In the genomic region with DNA sequence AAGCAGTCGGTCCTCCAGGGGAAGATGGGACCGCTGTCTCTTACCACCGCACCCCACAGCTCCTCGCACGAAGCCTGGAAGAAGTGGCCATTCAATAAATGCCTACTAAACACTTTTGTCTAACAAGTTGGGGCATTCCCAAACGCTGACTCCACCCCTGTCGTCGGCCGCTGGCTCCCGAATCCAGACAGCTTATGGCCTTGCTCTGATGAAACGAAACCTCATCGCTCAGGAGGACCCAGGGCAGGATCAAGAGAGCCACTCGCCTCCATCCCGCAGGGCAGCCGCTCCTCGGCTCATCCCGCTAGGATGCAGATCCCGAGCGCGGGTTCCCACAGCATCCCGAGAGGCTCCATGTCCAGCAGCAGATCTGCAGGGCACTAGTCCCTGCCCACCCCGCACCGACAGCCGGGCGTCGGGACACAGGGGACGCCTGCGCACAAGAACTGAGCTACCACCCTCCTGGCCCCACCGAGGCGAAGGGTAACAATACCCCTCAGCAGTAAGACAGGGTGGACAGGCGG, we compare ENCODE assay signal across 8 mouse cellular contexts. TPM values are rescaled to one million over a fixed set of nuclear protein-coding genes. Genes with fewer than 3 reads are reported as not detected.
DNase-seq lines count a peak whose midpoint lies in the region; ATAC-seq and TF ChIP-seq lines count a peak whose summit lies in the region.

No protein-coding gene starts in this region.

- ATAC-seq in erythroblast, adult 5-6 weeks (replicated peaks; ENCODE audit: low FRiP score, poor library complexity, severe bottlenecking), result peak; percentile 41
- peak; percentile 1; the same call in 1 of the 2 replicates for ATAC-seq in liver, embryonic 11.5 days (replicated peaks; ENCODE audit: low FRiP score)

- no peaks in the 10 kb centered on the region for H3K36me3 ChIP-seq in kidney, adult 2 months (ENCODE audit: control insufficient read depth, insufficient read depth, low read length)
- no peaks in the 10 kb centered on the region for H3K36me3 ChIP-seq in liver, embryonic 11.5 days (ENCODE audit: control insufficient read depth, insufficient read depth, low read length)

- H3K9ac ChIP-seq in liver, embryonic 11.5 days (ENCODE audit: low read depth, low read length), result peak overlapping the region; percentile 95

- H3K4me3 ChIP-seq in kidney, adult 2 months (ENCODE audit: insufficient read depth, low read depth, low read length), result peak overlapping the region; percentile 96
- H3K4me3 ChIP-seq in liver, embryonic 11.5 days (ENCODE audit: low read depth, low read length), result peak overlapping the region; percentile 84

- under 1% methylated on average over 31 of the region's 31 CpGs for WGBS in kidney, adult 2 months
- under 1% methylated on average over 31 of the region's 31 CpGs for WGBS in liver, embryonic 11.5 days

- H3K4me1 ChIP-seq in kidney, adult 2 months (ENCODE audit: control insufficient read depth, insufficient read depth, low read length), result peaks cover 7% of the 10 kb centered on the region; the same call in 1 of the 2 replicates
- peaks cover 16% of the 10 kb centered on the region; the same call in 1 of the 2 replicates for H3K4me1 ChIP-seq in liver, embryonic 11.5 days (replicated peaks; ENCODE audit: control insufficient read depth, insufficient read depth, low read length)

- TF ChIP-seq POLR2A in kidney, adult 2 months (IDR thresholded peaks at IDR 0.05; ENCODE audit: low read depth, low read length), result peak; percentile 15

- DNase-seq in kidney, adult 2 months, result peak; percentile 86
- no peak for DNase-seq in kidney, adult 18-20 months
- DNase-seq in T-cell, adult 2 months (ENCODE audit: low spot score), result peak; percentile 38
- DNase-seq in heart, postnatal 14 days, result peak; percentile 61 to 69
- no peak for DNase-seq in liver, embryonic 11.5 days (ENCODE audit: low spot score)
- peak; percentile 46 to 57 for DNase-seq in natural killer cell, adult 2 months (ENCODE audit: low spot score in 2 of 2)
- no peak for DNase-seq in right cerebral cortex, postnatal 14 days

- no peaks in the 10 kb centered on the region for H3K9me3 ChIP-seq in liver, embryonic 11.5 days (ENCODE audit: control insufficient read depth, low read length)

- no peak for TF ChIP-seq CTCF in kidney, adult 2 months (conservative IDR thresholded peaks at IDR 0.05; ENCODE audit: insufficient read depth, insufficient read length, low read depth, low read length)

- intact Hi-C loops in heart, postnatal 14 days (cut with DNase I), result loop anchor here (2.0 to 10.0 kb wide), 3 partner anchors 39 to 523 kb away; a partner anchor contains a TSS

- peak overlapping the region; percentile 96 for H3K27ac ChIP-seq in kidney, adult 2 months (ENCODE audit: insufficient read depth, low read depth, low read length)
- peak overlapping the region; percentile 94 for H3K27ac ChIP-seq in liver, embryonic 11.5 days (ENCODE audit: low read depth, low read length)

- H3K4me2 ChIP-seq in liver, embryonic 11.5 days, result peak overlapping the region; percentile 94

- no peaks in the 10 kb centered on the region for H3K27me3 ChIP-seq in kidney, adult 2 months (replicated peaks; ENCODE audit: control insufficient read depth, insufficient read depth, low read length)
- H3K27me3 ChIP-seq in liver, embryonic 11.5 days (replicated peaks; ENCODE audit: control insufficient read depth, insufficient read depth, low read length), result no peaks in the 10 kb centered on the region

RNA-seq across cellular contexts. Expression of a gene that starts 0.6 kb away (rescaled TPM):
- polyA plus RNA-seq in kidney, adult 2 months (2012; rRNA removed), result 11.8 and 12.8 TPM in 2 replicates
- total RNA-seq in erythroblast, adult 5-6 weeks (2015; ENCODE audit: low replicate concordance), result 7.5 and 7.7 TPM in 2 replicates
- 9.4 and 10.0 TPM in 2 replicates for total RNA-seq in erythroblast, adult 5-6 weeks (2017; ENCODE audit: low replicate concordance)
- total RNA-seq in heart, postnatal 14 days (2021), result 1 to 10 TPM; 6.7 to 6.8 TPM
- polyA plus RNA-seq in liver, embryonic 11.5 days (2014; fragmentation: Nextera tagmentation; extraction: Ambion mirVana), result 12.7 and 14.7 TPM in 2 replicates

RNA-seq across cellular contexts. Expression of a gene that starts 6.7 kb away (rescaled TPM):
- 6.2 and 7.8 TPM in 2 replicates for polyA plus RNA-seq in kidney, adult 2 months (2012; rRNA removed)
- total RNA-seq in erythroblast, adult 5-6 weeks (2015; ENCODE audit: low replicate concordance), result 10.4 and 17.9 TPM in 2 replicates
- total RNA-seq in erythroblast, adult 5-6 weeks (2017; ENCODE audit: low replicate concordance), result 8.1 and 9.8 TPM in 2 replicates
- 10 to 100 TPM; 25.5 to 33.9 TPM for total RNA-seq in heart, postnatal 14 days (2021)
- polyA plus RNA-seq in liver, embryonic 11.5 days (2014; fragmentation: Nextera tagmentation; extraction: Ambion mirVana), result 58.6 and 58.8 TPM in 2 replicates

RNA-seq across cellular contexts. Expression of a gene that starts 30.4 kb away (rescaled TPM):
- polyA plus RNA-seq in kidney, adult 2 months (2012; rRNA removed), result 334 and 342 TPM in 2 replicates
- 4.2 and 8.4 TPM in 2 replicates for total RNA-seq in erythroblast, adult 5-6 weeks (2015; ENCODE audit: low replicate concordance)
- 1.4 and 6.0 TPM in 2 replicates for total RNA-seq in erythroblast, adult 5-6 weeks (2017; ENCODE audit: low replicate concordance)
- total RNA-seq in heart, postnatal 14 days (2021), result 10 to 100 TPM; 34.5 to 40.1 TPM
- 128 and 139 TPM in 2 replicates for polyA plus RNA-seq in liver, embryonic 11.5 days (2014; fragmentation: Nextera tagmentation; extraction: Ambion mirVana)

Comparison
In these comparisons a context has a peak if more than half of its experiments do, and no peak if none do; other contexts are left out.
1. DNase-seq: peak in kidney, adult 2 months (single experiment), T-cell, adult 2 months (single experiment), heart, postnatal 14 days (2 of 2) and natural killer cell, adult 2 months (2 of 2); none in kidney, adult 18-20 months (single experiment), liver, embryonic 11.5 days (single experiment) and right cerebral cortex, postnatal 14 days (single experiment).